Mouse (Mus musculus): ENCODE measurements around the gene Gan.

Gene Gan

DNA sequence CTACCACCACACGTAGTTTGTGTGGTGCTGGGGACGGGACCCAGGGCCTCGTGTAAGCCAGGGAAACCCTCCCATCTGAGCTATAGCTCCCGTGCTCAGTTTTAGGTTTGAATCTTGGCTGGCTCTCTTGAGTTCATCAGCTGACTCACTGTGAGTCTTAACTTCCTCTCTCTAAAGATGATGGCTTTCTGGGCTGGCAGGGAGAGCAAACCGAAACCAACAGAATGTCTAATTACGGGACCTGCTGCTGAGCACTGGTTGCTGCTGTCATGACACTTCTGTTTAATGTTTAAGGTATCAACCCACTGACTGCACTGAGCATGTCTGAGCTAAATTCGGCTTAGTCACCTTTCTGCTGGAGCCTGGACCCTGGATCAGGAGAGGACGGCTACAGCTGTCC lies 94.7 kb downstream of the Gan start:
- no peak for DNase-seq (ENCODE audit: low spot score in 2 of 2)

DNA sequence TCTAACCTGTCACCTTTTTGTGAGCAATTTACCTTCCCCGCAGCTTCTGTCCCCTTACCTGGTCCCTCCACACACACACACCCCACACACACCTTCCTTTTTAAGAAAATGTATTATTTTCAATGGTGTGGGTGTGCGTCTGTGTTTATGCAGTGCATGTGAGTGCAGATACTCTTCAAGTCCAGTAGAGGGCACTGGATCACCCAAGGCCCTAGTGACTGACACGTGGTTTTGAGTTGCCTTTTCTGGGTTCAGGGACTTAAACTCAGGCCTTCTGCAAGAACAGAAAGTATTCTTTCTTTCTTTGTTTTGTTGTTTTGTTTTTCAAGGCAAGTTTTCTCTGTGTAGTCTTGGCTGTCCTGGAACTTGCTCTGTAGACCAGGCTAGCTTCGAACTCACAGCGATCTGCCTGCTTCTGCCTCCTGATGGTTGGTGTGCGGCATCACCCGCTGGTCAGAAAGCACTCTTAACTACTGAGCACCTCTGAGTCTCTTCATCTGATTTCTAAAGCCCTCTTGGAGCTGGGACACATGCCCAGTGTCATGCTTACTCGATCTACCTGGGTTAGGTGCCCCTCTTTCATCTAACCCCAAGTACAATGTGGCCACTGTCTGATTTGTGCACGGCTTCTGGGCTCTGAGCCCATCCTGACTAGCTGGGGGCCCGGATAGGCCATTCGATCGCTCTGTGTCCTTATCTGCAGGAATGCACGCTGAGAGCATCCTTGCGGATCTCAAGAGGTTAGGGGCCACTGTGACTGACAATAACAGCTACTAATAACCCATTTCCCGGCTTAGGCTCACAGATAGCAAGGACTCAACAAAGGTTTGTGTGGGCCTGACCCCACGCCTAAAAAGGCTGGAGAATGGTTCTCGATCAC lies 95.7 kb downstream of the Gan start:
- no peak for DNase-seq (ENCODE audit: low spot score in 2 of 2)

DNA sequence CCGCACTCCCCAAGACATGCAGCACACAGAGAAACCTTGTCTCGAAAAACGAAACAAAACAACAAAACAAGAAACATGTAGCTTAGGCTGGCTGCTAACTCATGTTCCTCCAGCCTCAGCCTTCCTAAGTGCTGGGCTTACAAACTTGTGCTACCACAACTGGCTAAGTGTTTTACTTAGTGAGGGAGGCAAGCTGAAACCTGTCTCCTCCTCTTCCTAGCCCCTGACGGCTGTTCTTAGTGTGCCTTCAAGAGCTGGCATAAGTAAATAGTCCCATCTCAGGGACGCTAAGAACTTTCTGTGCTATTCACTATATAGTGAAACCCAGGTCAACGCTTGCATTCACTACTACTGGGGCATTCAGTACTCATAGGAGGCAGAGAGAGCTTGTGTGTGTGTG lies 96.6 kb downstream of the Gan start:
- no peak for DNase-seq (ENCODE audit: low spot score in 2 of 2)

DNA sequence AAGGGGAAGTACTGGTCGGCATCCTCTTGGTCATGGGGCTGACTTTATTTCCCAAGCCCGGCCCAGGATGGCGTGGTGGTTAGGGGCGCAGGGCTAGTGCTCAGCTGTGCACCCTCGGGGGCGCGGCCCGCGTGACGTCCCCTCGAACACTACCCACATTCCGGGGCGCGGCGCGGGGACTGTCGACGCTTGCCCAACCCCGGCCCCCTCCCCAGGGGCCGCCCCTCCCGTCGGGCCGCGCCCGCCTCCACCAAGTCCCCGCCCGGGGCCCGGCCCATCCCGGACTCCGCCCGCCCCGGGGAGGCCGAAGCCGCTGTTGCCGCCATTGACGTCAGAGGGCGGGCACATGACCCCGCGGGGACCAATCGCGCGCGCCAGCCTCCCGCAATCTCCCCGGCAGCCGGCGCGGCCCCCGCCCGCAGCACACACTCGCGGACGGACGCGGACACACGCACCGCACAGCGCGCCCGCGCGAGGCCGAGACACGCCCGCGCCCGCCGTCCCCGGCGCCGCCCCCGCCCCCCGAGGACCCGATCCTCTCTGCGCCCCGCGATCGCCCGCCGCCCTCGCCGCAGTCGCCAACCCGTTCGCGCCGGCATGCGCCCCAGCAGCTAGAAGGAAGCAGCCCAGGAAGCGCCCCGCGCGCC lies 98.5 kb downstream of the Gan start:
- DNase-seq (ENCODE audit: low spot score in 2 of 2), result peak; percentile 94 to 95

DNA sequence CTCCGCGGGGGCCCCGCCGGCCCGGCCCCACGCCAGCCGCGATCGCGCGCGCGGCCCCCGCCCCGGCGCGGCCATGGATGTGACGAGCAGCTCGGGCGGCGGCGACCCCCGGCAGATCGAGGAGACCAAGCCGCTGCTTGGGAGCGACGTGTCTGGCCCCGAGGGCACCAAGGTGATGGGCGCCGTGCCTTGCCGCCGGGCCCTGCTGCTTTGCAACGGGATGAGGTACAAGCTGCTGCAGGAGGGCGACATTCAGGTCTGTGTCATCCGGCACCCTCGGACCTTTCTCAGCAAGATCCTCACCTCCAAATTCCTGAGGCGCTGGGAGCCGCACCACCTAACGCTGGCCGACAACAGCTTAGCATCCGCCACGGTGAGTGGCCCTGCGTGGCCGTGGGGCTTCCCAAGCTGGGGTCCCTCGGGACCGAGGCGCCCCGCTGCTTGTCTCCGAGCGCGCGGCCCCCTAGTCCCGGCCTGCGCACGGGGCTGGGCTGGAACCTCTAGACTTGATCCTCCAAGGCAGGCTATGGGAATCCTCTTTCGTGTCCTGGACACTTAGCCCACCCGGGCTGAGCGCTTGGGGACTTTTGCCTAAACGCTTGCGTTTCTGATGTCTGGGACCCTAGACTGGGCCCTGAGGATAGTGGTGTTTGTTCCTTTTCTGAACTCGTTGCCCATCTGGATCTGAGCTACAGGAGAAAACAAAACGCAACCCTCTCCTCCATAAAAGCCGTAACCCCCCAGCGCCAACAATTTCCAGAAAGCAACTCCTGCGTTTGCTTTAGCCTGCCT lies 99.3 kb downstream of the Gan start, which contains the start of gene Cmip:
Gene Cmip, plus strand, starts transcription at position 36 of the 792 bp plus-strand sequence.
- peak in 1 of 2 experiments; percentile 39 for DNase-seq (ENCODE audit: low spot score in 2 of 2)

DNA sequence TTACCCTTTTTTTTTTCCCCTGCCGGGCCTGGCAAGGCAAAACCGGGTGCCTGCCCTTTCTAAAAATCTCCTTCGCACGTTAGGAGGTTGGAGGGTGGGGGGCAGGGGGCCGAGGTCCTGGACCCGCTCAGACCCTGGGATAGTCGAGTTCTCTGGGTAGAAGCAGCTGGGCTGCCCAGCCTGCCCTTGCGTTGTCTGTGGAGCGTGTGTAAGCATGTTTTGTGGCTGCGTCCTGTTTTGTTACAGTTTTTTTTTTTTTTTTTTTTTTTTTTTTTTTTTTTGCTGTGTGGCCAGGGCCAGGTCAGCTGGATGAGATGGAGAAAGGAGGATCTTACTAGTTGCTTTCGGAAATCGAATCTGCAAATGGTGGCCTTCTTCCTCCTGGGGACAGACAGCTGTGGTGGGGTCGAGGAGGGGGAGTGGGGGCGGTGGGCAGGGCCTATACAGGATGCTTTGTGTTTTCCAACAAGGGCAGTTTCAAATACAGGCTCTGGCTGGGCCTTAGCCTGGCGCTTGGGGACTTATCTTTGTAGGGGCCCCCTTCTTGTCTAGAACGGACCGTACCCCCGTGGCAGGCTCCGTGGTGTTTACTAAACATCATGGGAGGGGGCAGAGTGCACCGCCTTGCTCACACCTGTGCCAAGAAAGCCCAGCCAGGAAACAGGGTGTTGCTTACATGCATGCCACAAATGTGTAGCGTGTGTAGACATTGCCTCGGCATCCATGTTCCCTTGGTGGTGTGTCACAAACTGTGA lies 100.1 kb downstream of the Gan start:
- no peak for DNase-seq (ENCODE audit: low spot score in 2 of 2)

DNA sequence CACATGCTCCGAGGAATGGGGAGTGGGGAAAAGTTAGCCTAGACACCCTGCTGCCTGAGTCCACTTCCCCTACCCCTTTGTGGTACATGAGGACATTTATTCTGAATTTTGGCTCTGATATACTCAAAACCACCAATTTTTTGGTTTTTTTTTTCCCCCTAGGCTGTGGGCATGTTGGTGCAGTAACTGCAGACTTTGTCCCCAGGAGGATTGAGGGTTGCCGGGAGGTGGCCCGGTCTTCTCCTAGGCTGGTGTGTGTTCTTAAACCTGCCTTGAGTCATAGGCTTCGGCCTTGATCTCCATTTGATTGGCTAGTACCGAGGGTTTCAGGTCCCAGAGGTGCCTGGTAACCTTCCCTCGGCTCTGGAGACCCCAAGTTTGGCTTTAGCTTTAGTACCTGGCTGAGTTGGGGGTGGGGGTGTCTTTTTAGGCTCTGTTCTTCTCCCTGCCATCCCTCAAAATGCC lies 100.7 kb downstream of the Gan start:
- no peak for DNase-seq (ENCODE audit: low spot score in 2 of 2)

DNA sequence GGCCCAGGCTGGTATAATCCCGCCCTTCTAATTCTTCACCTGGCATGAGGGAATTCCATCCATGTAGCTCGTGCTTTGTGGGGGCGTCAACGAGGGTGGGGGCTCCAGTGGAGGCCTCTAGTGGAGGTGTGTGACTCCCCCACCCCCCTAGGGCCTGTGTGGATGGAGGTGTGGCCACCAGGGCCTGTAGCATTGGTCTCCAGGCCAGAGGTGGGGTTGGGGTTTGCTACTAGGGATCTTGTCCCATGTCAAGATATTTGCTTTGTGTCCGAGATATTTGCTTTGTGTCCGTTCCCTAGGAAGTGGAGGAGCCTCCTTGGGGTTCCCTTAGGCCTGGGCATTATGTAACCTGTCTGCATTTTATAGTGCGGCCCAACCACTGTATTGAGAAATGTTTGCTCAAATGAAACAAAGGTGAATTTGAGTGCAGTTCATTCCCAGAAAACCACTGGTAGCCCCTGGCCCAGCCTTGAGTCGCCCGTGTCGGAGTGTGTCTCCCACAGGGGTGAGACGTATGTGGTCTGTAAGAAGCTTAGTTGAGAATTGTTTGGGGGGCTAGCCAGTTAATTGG lies 101.6 kb downstream of the Gan start:
- DNase-seq (ENCODE audit: low spot score in 2 of 2), result no peak

DNA sequence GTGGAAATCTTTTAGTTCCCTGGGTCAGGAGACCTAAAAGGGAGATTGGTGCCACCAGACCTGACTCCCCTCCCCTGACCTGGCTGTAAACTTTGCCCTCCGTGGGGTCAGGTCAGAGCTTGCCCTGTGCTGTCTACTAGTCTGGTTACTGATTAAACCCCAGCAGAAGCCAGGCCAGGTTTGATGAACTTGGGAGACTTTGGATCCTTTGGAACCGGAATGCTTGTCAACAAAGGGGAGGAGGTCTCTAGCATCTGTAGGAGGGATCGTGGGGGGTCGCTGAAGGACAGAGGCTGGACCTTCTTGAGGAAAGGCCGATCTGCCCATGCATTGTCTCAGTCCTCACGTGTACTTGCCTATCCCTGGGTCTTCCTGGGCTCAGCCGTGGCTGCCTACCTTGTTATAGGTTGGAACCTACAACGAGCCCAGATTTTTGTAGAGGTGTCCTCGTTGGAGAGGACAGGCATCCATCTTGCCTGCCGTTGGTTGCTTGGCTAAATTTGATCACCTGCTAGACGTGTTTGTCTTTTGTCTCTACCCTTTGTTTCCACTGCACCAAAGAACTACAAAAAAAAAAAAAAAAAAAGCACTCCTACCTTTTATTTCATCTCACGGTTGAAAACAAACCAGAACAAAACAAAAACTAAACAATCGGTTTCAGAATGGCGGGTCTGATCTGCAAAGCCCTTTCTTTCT lies 102.4 kb downstream of the Gan start:
- no peak for DNase-seq (ENCODE audit: low spot score in 2 of 2)

DNA sequence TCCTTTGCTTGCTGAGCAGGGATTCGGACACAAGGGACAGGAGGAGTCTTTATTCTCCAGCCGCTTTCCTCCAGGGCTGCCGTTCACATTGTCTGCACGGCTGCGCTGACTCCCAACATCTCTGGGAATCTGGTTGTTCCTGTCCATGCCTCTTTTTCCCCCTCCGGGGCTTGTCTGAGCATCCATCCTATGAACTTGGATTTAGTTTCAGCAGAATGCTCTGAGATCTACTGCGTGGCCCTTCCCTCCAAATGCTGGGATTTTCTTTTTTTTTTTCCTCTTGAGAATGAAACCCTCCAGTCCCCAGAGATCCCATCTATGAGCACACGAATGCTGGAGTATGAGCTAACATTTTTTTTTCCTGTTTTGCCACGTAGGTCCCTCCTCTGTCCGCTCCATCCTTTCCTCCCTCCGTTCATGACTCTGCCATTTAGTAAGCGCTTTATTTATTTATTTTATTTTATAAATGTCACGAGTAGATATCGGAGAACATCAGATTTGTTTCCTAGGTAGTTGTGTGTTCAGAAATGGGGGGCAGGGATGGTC lies 103.1 kb downstream of the Gan start:
- no peak for DNase-seq (ENCODE audit: low spot score in 2 of 2)

DNA sequence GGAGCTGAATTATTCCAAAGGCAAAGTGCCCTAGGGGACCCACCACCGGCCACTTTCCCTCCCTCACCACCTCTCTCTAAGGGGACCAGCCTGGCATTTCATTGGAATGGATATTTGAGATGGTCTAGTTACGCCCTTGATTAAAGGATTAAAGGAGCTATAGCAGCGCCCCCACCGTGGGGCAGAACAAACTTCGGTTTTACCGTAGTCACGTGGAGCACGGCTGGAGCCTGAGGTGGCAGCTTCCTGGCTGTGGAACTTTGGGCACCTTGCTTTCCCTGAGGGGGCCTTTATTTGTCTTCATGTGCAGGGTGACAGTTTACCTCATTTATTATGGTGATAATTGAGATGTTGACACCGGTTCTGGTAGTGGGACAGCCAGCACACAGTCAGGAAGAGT lies 103.8 kb downstream of the Gan start:
- DNase-seq (ENCODE audit: low spot score in 2 of 2), result no peak

DNA sequence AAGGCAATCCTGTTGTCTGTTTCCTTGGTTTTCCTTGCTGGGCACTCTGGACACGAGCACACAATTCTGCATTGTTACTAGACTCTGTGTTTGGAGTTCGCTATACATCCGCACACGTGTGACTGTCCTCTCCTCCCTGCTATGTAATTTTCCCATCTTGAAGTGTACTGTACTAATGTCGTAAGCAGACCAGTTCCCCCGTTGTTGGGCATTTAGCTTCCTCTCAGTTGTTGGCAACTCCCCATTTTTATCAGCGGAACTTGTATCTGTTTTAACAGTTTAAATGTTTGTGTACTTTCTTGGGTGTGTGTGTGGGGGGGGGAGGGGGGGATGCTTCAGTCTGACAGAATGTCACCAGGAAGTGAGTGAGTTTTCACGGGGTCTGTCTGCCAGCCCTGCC lies 104.8 kb downstream of the Gan start:
- DNase-seq (ENCODE audit: low spot score in 2 of 2), result no peak

DNA sequence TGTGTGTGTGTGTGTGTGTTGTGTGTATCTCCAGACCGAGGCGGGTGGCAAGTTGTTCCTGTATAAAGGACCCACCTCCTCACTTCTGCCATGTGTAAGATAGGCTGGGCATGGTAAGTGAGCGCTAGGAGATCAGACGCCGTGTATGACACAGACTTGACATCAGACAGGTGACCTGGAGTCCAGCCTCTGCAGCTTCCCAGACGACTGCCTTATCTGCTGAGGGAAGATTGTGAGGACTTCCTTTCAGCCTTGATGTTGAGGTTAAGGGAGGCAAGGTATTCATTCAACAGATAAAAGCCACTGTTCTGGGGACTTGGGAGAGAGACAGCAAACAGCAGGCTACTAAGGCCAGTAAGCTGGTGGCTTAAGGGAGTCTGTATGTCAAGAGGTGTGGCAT lies 105.5 kb downstream of the Gan start:
- DNase-seq (ENCODE audit: low spot score in 2 of 2), result no peak

DNA sequence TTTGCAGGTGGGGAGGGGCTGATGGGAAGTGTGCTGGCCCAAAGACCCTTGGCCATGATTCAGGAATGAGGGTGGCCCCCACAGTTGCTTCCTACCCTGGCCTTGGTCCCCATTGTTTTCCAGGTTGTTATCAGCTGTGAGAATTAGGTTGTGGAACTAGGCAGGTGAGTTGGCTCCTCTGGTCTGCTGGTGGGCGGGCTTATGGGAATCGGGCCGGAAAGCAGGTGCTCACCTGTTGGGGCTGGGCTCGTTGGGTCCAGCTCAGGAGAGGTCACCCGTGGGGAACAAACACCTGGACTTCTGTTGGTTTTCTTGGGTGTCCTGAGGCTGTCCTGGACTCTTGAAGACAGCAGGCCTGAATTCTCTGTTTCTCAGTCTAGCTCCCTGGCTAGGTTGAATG lies 107.1 kb downstream of the Gan start:
- no peak for DNase-seq (ENCODE audit: low spot score in 2 of 2)
